Mouse (Mus musculus) neural tube, embryonic 14.5 days (tissue): ENCODE results near the gene Olfr691. TPM values are rescaled to one million over a fixed set of nuclear protein-coding genes. Genes with fewer than 3 reads are reported as not detected.

Experiments used
- ATAC-seq: fragments of 200-750 bp; cut with Nextera tagmentation; 2 replicates; pipeline ENCODE4 v1.8.0; 2017; ENCODE audit warnings: low read depth, mild to moderate bottlenecking, moderate TSS enrichment, moderate library complexity
- H3K27ac ChIP-seq: fragments of 300-500 bp; sonication (generic); 2 replicates; pipeline ENCODE4 v1.5.1; 2014; ENCODE audit warnings: low read depth, mild to moderate bottlenecking, control low read depth, low read length, moderate library complexity, mixed read lengths
- H3K27me3 ChIP-seq: fragments of 300-500 bp; sonication (generic); 2 replicates; pipeline ENCODE4 v1.6.1; 2014; ENCODE audit warnings: low read length; ENCODE audit not compliant: control insufficient read depth, insufficient read depth
- H3K36me3 ChIP-seq: fragments of 300-500 bp; sonication (generic); 2 replicates; pipeline ENCODE4 v1.6.1; 2014; ENCODE audit warnings: low read length, mixed read lengths; ENCODE audit not compliant: control insufficient read depth, insufficient read depth
- H3K4me1 ChIP-seq: fragments of 300-500 bp; sonication (generic); 2 replicates; pipeline ENCODE4 v1.6.1; 2014; ENCODE audit warnings: low read length; ENCODE audit not compliant: control insufficient read depth, insufficient read depth
- H3K4me2 ChIP-seq: fragments of 300-500 bp; sonication (generic); 2 replicates; pipeline ENCODE4 v1.6.1; 2014; ENCODE audit warnings: mild to moderate bottlenecking, low read depth, low read length, control low read depth
- H3K4me3 ChIP-seq: fragments of 300-500 bp; sonication (generic); 2 replicates; pipeline ENCODE4 v1.5.1; 2014; ENCODE audit warnings: low read depth, low read length, control low read depth, mixed read lengths
- H3K9ac ChIP-seq: fragments of 300-500 bp; sonication (generic); replicated peaks from 2 replicates; pipeline ENCODE4 v1.6.1; 2014; ENCODE audit warnings: low read depth, mild to moderate bottlenecking, control low read depth, low read length, mixed read lengths
- H3K9me3 ChIP-seq: fragments of 300-500 bp; sonication (generic); 2 replicates; pipeline ENCODE4 v1.6.1; 2016; ENCODE audit warnings: low read length; ENCODE audit not compliant: control insufficient read depth
- WGBS: fragments of 180-500 bp; shearing (Covaris S2); extraction: QIAGEN DNeasy Blood & Tissue Kit; methylation state at CpG from one replicate; pipeline ENCODE4 v1.1.7; 2014; 5-methylcytosine and 5-hydroxymethylcytosine counted together
- polyA plus RNA-seq: library from polyadenylated mRNA; unstranded; fragments of >200 nt; fragmentation: Nextera tagmentation; extraction: Ambion mirVana; gene quantifications from 2 replicates; pipeline ENCODE4 v1.2.1, GENCODE M21; 2014

The Olfr691 gene
- polyA plus RNA-seq, result 0.27 and 0.35 TPM in 2 replicates

DNA sequence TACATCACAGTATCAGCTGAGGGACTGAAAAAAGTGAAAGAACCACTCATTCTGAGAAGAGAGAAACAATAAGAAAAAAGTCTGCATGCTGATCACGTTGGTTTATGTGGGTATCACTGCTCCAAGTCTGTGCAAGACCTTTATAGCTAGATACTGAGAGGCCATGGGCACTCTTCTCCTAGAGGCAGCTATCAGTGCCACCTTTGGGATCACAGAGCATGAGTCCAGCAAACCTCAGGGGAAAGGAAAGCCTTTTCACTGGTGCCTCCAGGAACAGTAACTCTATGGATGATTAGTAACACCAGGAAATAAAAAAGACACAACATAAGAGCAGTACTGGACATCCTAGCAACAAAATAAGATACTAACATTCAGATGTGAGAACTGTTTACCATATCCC lies at the start of gene Olfr691:
Gene Olfr691 (minus strand): TSS at position 101 of the 400 bp plus-strand sequence.
- H3K9me3 ChIP-seq, result no peaks in the 10 kb centered on the region
- H3K9ac ChIP-seq, result no peak within 1 kb of the TSS
- no peaks in the 10 kb centered on the region for H3K27me3 ChIP-seq
- no peaks in the 10 kb centered on the region for H3K4me1 ChIP-seq
- H3K4me2 ChIP-seq, result no peak within 1 kb of the TSS
- H3K4me3 ChIP-seq, result no peak within 1 kb of the TSS
- no peak for ATAC-seq
- WGBS, result 54% methylated on average over 1 of the region's 1 CpGs
- no peaks in the 10 kb centered on the region for H3K36me3 ChIP-seq
- no peak within 1 kb of the TSS for H3K27ac ChIP-seq

DNA sequence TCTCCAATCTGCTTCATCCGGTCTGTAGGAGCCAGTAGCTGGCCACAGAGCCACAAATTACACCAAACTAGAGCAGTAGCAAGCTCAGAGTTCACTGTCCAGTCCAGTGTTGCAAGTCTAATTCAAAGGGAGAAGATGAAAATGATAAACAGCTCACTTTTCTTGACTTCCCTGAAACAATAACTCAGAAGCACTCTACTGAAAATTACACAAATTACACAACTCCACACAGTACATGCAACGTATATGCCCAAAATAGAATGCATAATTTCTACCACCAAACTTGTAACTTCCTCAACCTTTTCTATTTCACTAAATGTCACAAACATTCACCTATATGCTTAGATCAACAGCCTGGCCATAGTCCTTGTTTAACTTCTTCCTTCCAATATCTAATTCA lies 48.2 kb upstream of the Olfr691 start:
- H3K4me1 ChIP-seq, result no peaks in the 10 kb centered on the region
- ATAC-seq, result no peak
- no peak overlapping the region for H3K4me3 ChIP-seq
- no peaks in the 10 kb centered on the region for H3K27me3 ChIP-seq
- H3K9me3 ChIP-seq, result no peaks in the 10 kb centered on the region
- H3K9ac ChIP-seq, result no peak overlapping the region
- H3K27ac ChIP-seq, result no peak overlapping the region
- peaks cover 25% of the 10 kb centered on the region for H3K36me3 ChIP-seq
- H3K4me2 ChIP-seq, result no peak overlapping the region
- 93% methylated on average over 2 of the region's 2 CpGs for WGBS

DNA sequence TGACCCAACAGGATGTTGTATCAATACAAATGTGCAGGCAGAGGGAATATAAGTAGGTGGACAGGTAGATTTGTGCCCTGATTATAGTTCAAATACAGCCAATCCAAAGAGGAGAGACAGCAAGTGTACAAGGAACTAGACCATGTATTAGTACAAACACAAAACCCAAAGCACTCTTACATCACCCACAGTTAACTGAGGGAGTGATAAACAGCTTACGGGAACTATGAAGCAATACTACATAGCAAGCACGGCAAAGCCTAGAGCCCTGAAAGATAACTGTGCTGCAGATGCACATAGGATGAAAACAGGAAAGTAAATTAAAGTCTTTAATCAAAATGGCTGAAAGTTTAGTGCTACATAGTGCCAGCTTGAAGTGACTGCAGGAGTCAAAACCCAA lies 45.6 kb upstream of the Olfr691 start:
- Histone ChIP-seq H3K4me3 (no peak overlapping the region), H3K36me3 (peaks cover 47% of the 10 kb centered on the region), H3K4me2 (no peak overlapping the region), H3K27me3 (no peaks in the 10 kb centered on the region), H3K9ac (no peak overlapping the region), H3K9me3 (no peaks in the 10 kb centered on the region), H3K27ac (no peak overlapping the region), H3K4me1 (no peaks in the 10 kb centered on the region)
- no peak for ATAC-seq
- 96% methylated on average over 2 of the region's 2 CpGs for WGBS

DNA sequence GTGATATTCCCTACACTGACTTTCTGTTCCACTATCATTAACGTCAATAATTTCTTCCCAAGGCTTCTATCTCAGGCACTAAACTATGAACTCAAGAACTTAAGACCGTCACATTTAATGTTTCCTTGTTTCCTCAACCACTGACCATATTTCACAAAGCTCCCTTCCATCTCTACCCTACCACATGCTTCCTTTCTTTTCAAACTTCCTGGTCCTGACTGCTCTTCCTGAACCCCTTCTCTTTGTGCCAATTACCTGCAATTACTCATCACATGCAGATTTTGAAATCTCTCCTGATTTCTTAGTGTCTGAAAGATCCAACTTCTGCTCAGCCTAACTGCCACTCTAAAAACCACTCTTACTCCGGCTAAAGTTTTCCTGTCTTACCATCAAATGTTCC lies 38.3 kb upstream of the Olfr691 start:
- H3K27me3 ChIP-seq, result no peaks in the 10 kb centered on the region
- H3K36me3 ChIP-seq, result peaks cover 70% of the 10 kb centered on the region
- H3K27ac ChIP-seq, result no peak overlapping the region
- no peaks in the 10 kb centered on the region for H3K4me1 ChIP-seq
- H3K4me3 ChIP-seq, result no peak overlapping the region
- H3K4me2 ChIP-seq, result no peak overlapping the region
- H3K9me3 ChIP-seq, result no peaks in the 10 kb centered on the region
- no peak overlapping the region for H3K9ac ChIP-seq
- 97% methylated on average over 3 of the region's 3 CpGs for WGBS
- ATAC-seq, result no peak

DNA sequence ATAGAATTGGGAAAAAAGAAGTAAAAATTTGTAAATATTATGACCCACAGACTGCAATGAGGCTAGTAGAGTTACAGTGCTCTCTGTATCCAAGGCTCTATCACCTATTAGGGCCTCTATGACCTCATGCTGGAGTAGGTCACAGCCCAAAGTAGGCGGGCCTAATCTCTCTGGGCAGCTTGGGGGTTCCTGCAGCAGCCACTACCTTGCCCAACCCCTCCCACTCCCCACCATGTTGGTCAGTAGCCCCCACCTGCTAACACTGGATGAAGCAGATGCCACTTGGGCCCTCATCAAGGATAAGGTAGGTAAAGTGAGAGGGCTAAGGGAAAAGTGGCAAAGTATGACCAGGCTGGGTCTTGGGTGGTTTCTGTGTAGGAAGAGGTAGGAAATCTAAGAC lies 32.8 kb upstream of the Olfr691 start, which contains the start of gene Gm5901:
Gene Gm5901 (plus strand): TSS at position 173 of the 400 bp plus-strand sequence.
- no peak within 1 kb of the TSS for H3K27ac ChIP-seq
- no peak for ATAC-seq
- H3K4me2 ChIP-seq, result no peak within 1 kb of the TSS
- no peaks in the 10 kb centered on the region for H3K4me1 ChIP-seq
- H3K9ac ChIP-seq, result no peak within 1 kb of the TSS
- peaks cover 39% of the 10 kb centered on the region for H3K36me3 ChIP-seq
- H3K4me3 ChIP-seq, result no peak within 1 kb of the TSS
- WGBS, result 96% methylated on average over 1 of the region's 1 CpGs
- no peaks in the 10 kb centered on the region for H3K27me3 ChIP-seq
- H3K9me3 ChIP-seq, result no peaks in the 10 kb centered on the region

DNA sequence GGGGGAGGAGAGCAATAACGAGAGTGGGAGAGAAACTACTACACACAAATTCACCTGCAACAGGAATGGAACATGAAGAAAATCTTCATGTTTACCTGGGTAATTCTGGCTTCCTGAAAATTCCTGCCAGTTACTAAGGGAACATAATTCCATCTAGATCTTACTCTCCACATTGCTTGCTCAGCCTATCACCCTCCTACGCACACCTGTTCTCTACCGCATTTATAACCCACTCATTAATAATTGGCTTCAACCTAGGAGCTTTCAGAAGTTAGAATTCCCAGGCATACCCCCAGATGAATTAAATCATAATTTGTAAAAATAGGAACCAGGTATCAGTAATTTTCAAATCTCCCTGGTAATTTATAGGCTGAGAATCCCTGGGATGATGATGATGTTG lies 31.9 kb upstream of the Olfr691 start:
- peaks cover 30% of the 10 kb centered on the region for H3K36me3 ChIP-seq
- H3K9me3 ChIP-seq, result no peaks in the 10 kb centered on the region
- ATAC-seq, result no peak
- no peak overlapping the region for H3K4me2 ChIP-seq
- no peaks in the 10 kb centered on the region for H3K4me1 ChIP-seq
- H3K4me3 ChIP-seq, result no peak overlapping the region
- no peak overlapping the region for H3K27ac ChIP-seq
- no peak overlapping the region for H3K9ac ChIP-seq
- no peaks in the 10 kb centered on the region for H3K27me3 ChIP-seq
- WGBS, result 96% methylated on average over 3 of the region's 3 CpGs

DNA sequence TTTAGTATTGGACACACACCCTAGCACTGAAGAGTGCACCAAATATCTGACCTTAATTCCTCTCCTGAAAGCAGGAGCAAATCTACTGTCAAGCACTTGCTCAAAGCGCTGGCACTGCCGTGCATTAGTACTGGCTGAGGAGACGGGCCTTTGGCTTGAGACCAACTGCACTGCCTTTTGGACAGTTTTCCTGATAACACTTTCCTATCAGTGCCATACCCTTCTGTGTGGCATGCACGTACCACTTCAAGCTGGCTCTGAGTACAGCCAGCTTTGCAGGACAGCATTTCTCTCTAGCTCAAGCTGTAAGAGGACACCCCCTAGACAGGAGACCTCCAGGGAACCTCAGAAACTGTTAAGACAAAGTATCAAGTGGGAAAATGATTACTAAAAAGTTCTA lies 31.4 kb upstream of the Olfr691 start:
- Histone ChIP-seq H3K4me1 (no peaks in the 10 kb centered on the region), H3K9ac (no peak overlapping the region), H3K9me3 (no peaks in the 10 kb centered on the region), H3K27ac (no peak overlapping the region), H3K4me2 (no peak overlapping the region), H3K27me3 (no peaks in the 10 kb centered on the region), H3K4me3 (no peak overlapping the region), H3K36me3 (peaks cover 26% of the 10 kb centered on the region)
- ATAC-seq, result no peak
- WGBS, result 96% methylated on average over 4 of the region's 4 CpGs

DNA sequence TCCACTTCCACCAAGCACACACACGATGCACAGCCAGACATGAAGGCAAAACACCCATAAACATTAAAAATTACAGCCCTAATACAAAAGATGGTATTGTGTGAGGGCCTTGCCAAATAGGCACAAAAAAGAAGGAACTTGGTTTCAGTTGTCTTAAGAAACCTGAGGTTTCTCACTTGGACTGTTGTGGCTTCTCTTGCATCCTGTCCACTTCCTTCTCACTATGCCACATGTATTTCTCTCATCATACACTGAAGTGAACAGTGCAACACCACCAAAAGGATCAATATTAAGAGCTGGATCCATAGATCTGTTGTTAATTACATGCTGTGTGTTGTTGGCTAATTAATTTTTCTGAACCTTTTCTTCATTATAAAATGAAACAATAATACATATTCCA lies 30.8 kb upstream of the Olfr691 start:
- Histone ChIP-seq H3K27me3 (no peaks in the 10 kb centered on the region), H3K9ac (no peak overlapping the region), H3K27ac (no peak overlapping the region), H3K9me3 (no peaks in the 10 kb centered on the region), H3K4me2 (no peak overlapping the region), H3K4me1 (no peaks in the 10 kb centered on the region), H3K4me3 (no peak overlapping the region), H3K36me3 (peaks cover 20% of the 10 kb centered on the region)
- ATAC-seq, result no peak
- 84% methylated on average over 1 of the region's 1 CpGs for WGBS

DNA sequence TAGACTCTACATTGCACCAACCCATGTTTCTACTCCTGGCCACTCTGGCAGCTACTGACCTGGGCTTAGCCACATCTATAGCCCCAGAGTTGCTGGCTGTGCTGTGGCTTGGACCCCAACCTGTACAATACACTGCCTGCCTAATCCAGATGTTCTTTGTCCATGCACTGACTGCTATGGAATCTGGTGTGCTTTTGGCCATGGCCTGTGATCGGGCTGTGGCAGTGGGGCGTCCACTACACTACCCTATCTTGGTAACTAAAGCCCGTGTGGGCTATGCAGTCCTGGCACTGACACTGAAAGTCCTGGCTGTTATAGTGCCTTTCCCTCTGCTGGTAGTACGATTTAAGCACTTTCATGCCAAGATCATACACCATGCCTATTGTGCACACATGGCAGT lies 26.5 kb upstream of the Olfr691 start:
- ATAC-seq, result no peak
- WGBS, result 97% methylated on average over 4 of the region's 4 CpGs
- H3K36me3 ChIP-seq, result peaks cover 4% of the 10 kb centered on the region

DNA sequence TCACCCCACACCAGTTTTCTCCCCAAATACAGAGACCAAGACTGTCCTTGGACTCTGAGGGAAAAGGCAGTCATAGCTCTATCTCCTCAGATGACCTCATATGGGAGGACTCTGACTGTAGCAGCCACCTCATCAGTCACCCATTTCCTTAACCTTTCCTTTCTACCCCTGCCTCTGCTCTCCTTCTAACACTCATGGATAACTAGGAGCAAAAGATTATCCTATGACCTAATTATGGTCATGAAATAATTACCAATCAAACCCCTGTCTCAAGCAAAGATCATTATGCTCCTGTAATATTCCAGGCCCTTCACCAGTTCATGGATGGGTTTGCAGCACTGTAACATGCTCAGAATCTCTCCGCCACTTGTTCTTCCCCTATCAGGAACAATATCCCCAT lies 25.9 kb upstream of the Olfr691 start, which contains the start of gene Olfr692:
Gene Olfr692 (plus strand): TSS at position 301 of the 400 bp plus-strand sequence.
- ATAC-seq, result no peak
- Histone ChIP-seq H3K4me1 (no peaks in the 10 kb centered on the region), H3K27me3 (no peaks in the 10 kb centered on the region), H3K27ac (no peak within 1 kb of the TSS), H3K9me3 (no peaks in the 10 kb centered on the region), H3K4me2 (no peak within 1 kb of the TSS), H3K9ac (no peak within 1 kb of the TSS), H3K4me3 (no peak within 1 kb of the TSS), H3K36me3 (no peaks in the 10 kb centered on the region)
- WGBS, result 100% methylated on average over 1 of the region's 1 CpGs

More for the DNA sequence above, 26.5 kb upstream of the Olfr691 start:
- Histone ChIP-seq H3K9ac (no peak overlapping the region), H3K27ac (no peak overlapping the region), H3K9me3 (no peaks in the 10 kb centered on the region), H3K4me3 (no peak overlapping the region), H3K4me1 (no peaks in the 10 kb centered on the region), H3K27me3 (no peaks in the 10 kb centered on the region), H3K4me2 (no peak overlapping the region)
